Mouse (Mus musculus) c-Kit-positive CD71-negative TER-119-negative erythroid progenitor cells, embryonic 14.5 days (primary cell): ENCODE data around the gene Elmod3.
"Not testable (repeated sequence)": the region's sequence is repeated elsewhere in the genome, so short reads cannot be mapped to it uniquely, and the experiment has no call there.

Source experiments
- DNase-seq: peaks from one replicate; pipeline ENCODE4 v3.0.0-alpha.2; 2013; ENCODE audit warnings: low read depth

Elmod3 gene

GRCm38 (mm10) chr6:72534035-72534809, 64.0 kb downstream of the Elmod3 start:
- peak; percentile 53 for DNase-seq

- not testable (repeated sequence) for DNase-seq
These were observed 64.7 kb downstream of the Elmod3 start for GRCm38 (mm10) chr6:72533555-72533954.

GRCm38 (mm10) chr6:72532580-72532979, 65.6 kb downstream of the Elmod3 start:
- DNase-seq = no peak

- no peak for DNase-seq
These were observed 69.6 kb downstream of the Elmod3 start for GRCm38 (mm10) chr6:72528410-72529151.

- DNase-seq = no peak
These were observed 71.1 kb downstream of the Elmod3 start for GRCm38 (mm10) chr6:72527070-72527469.

GRCm38 (mm10) chr6:72524160-72524559, 74.1 kb downstream of the Elmod3 start:
- no peak for DNase-seq

GRCm38 (mm10) chr6:72523222-72523621, 75.0 kb downstream of the Elmod3 start:
- no peak for DNase-seq

GRCm38 (mm10) chr6:72522288-72522687, 75.9 kb downstream of the Elmod3 start:
- DNase-seq = no peak

- no peak for DNase-seq
These were observed 76.6 kb downstream of the Elmod3 start, which contains the start of gene Sh2d6 for GRCm38 (mm10) chr6:72521607-72522006. Gene Sh2d6 (minus strand): TSS chr6:72521707.

- DNase-seq = no peak
These were observed 77.3 kb downstream of the Elmod3 start for GRCm38 (mm10) chr6:72520904-72521303.

- no peak for DNase-seq
These were observed 78.1 kb downstream of the Elmod3 start for GRCm38 (mm10) chr6:72519892-72520663.

- DNase-seq = no peak
These were observed 78.9 kb downstream of the Elmod3 start for GRCm38 (mm10) chr6:72519303-72519702.

GRCm38 (mm10) chr6:72518842-72519241, 79.4 kb downstream of the Elmod3 start:
- DNase-seq = no peak
